Mouse (Mus musculus) hindbrain, embryonic 14.5 days (tissue): Measurements from ENCODE around the gene Cbfa2t2. TPM values are rescaled to one million over a fixed set of nuclear protein-coding genes. Genes with fewer than 3 reads are reported as not detected.

Experiments used
- ATAC-seq: fragments of 200-750 bp; cut with Nextera tagmentation; 2 replicates; pipeline ENCODE4 v1.8.0; 2017; ENCODE audit warnings: moderate number of reproducible peaks, mild to moderate bottlenecking, moderate TSS enrichment, moderate library complexity; ENCODE audit not compliant: low FRiP score
- DNase-seq: peaks from one replicate; pipeline ENCODE4 v3.0.0-alpha.2; 2015; ENCODE audit warnings: low spot score
- H3K27ac ChIP-seq: fragments of 300-500 bp; sonication (generic); 2 replicates; pipeline ENCODE4 v1.5.1; 2014; ENCODE audit warnings: mild to moderate bottlenecking, moderate library complexity
- H3K27me3 ChIP-seq: fragments of 300-500 bp; sonication (generic); 2 replicates; pipeline ENCODE4 v1.6.1; 2014; ENCODE audit warnings: mild to moderate bottlenecking, low read length, mixed read lengths; ENCODE audit not compliant: control insufficient read depth, insufficient read depth
- H3K36me3 ChIP-seq: fragments of 300-500 bp; sonication (generic); replicated peaks from 2 replicates; pipeline ENCODE4 v1.6.1; 2014; ENCODE audit not compliant: control insufficient read depth, insufficient read depth
- H3K4me1 ChIP-seq: fragments of 300-500 bp; sonication (generic); replicated peaks from 2 replicates; pipeline ENCODE4 v1.6.1; 2014; ENCODE audit warnings: antibody characterized with exemption, low read length, mixed read lengths; ENCODE audit not compliant: control insufficient read depth, insufficient read depth
- H3K4me2 ChIP-seq: fragments of 300-500 bp; sonication (generic); replicated peaks from 2 replicates; pipeline ENCODE4 v1.6.1; 2014; ENCODE audit warnings: mild to moderate bottlenecking, moderate library complexity
- H3K4me3 ChIP-seq: fragments of 300-500 bp; sonication (generic); replicated peaks from 2 replicates; pipeline ENCODE4 v1.5.1; 2014; ENCODE audit warnings: mild to moderate bottlenecking, low read length
- H3K9ac ChIP-seq: fragments of 300-500 bp; sonication (generic); 2 replicates; pipeline ENCODE4 v1.6.1; 2014
- H3K9me3 ChIP-seq: fragments of 300-500 bp; sonication (generic); 2 replicates; pipeline ENCODE4 v1.6.1; 2016; ENCODE audit warnings: low read length; ENCODE audit not compliant: control insufficient read depth
- WGBS: fragments of 180-500 bp; shearing (Covaris S2); extraction: QIAGEN DNeasy Blood & Tissue Kit; methylation state at CpG from one replicate; pipeline ENCODE4 v1.1.7; 2014; 5-methylcytosine and 5-hydroxymethylcytosine counted together
- polyA plus RNA-seq: library from polyadenylated mRNA; unstranded; fragments of >200 nt; fragmentation: Nextera tagmentation; extraction: Ambion mirVana; gene quantifications from 2 replicates; pipeline ENCODE4 v1.2.1, GENCODE M21; 2014

Gene Cbfa2t2
- polyA plus RNA-seq, 1 experiment from 2014 or later: 48.0 TPM

GRCm38 (mm10) chr2:154572996-154573395 lies 136.7 kb downstream of the Cbfa2t2 start:
- Histone ChIP-seq H3K4me3 (no peak overlapping the region), H3K27me3 (no peaks in the 10 kb centered on the region), H3K4me1 (peaks cover 11% of the 10 kb centered on the region), H3K36me3 (no peaks in the 10 kb centered on the region), H3K9ac (no peak overlapping the region), H3K27ac (no peak overlapping the region), H3K9me3 (no peaks in the 10 kb centered on the region), H3K4me2 (no peak overlapping the region)
- ATAC-seq (no peak), DNase-seq (no peak)
- WGBS: 78% methylated on average over 3 of the region's 3 CpGs

- ATAC-seq: no peak
- no peak for DNase-seq
- WGBS: 17% methylated on average over 7 of the region's 7 CpGs
- Histone ChIP-seq H3K4me1 (peaks cover 11% of the 10 kb centered on the region), H3K9me3 (no peaks in the 10 kb centered on the region), H3K4me2 (no peak overlapping the region), H3K9ac (no peak overlapping the region), H3K27me3 (no peaks in the 10 kb centered on the region), H3K27ac (no peak overlapping the region), H3K4me3 (no peak overlapping the region), H3K36me3 (no peaks in the 10 kb centered on the region)
These were observed 138.0 kb downstream of the Cbfa2t2 start for GRCm38 (mm10) chr2:154574271-154574670.

GRCm38 (mm10) chr2:154576876-154577743 lies 140.8 kb downstream of the Cbfa2t2 start:
- Histone ChIP-seq H3K4me1 (peaks cover 11% of the 10 kb centered on the region), H3K9ac (peak overlapping the region; percentile 24; the same call in 1 of the 2 replicates), H3K36me3 (no peaks in the 10 kb centered on the region), H3K27ac (peak overlapping the region; percentile 43), H3K4me2 (no peak overlapping the region), H3K27me3 (no peaks in the 10 kb centered on the region), H3K4me3 (no peak overlapping the region), H3K9me3 (no peaks in the 10 kb centered on the region)
- ATAC-seq (peak; percentile 40; the same call in 1 of the 2 replicates), DNase-seq (no peak)
- 17% methylated on average over 12 of the region's 12 CpGs for WGBS

GRCm38 (mm10) chr2:154577744-154578067 lies 141.4 kb downstream of the Cbfa2t2 start:
- H3K27me3 ChIP-seq: no peaks in the 10 kb centered on the region
- 40% methylated on average over 6 of the region's 6 CpGs for WGBS
- DNase-seq: no peak
- peak overlapping the region; percentile 24; the same call in 1 of the 2 replicates for H3K9ac ChIP-seq
- no peaks in the 10 kb centered on the region for H3K9me3 ChIP-seq
- H3K4me3 ChIP-seq: no peak overlapping the region
- H3K4me1 ChIP-seq: peaks cover 11% of the 10 kb centered on the region
- ATAC-seq: 0 out of 2 replicates have a peak, but pooled peaks have one; percentile 24
- H3K27ac ChIP-seq: peak overlapping the region; percentile 43; the same call in 1 of the 2 replicates
- no peaks in the 10 kb centered on the region for H3K36me3 ChIP-seq
- H3K4me2 ChIP-seq: no peak overlapping the region

GRCm38 (mm10) chr2:154580586-154580985 lies 144.3 kb downstream of the Cbfa2t2 start:
- Histone ChIP-seq H3K4me1 (peaks cover 26% of the 10 kb centered on the region), H3K4me3 (no peak overlapping the region), H3K27me3 (no peaks in the 10 kb centered on the region), H3K9me3 (no peaks in the 10 kb centered on the region), H3K4me2 (no peak overlapping the region), H3K27ac (no peak overlapping the region), H3K9ac (no peak overlapping the region), H3K36me3 (no peaks in the 10 kb centered on the region)
- DNase-seq (no peak), ATAC-seq (no peak)
- WGBS: 76% methylated on average over 8 of the region's 8 CpGs

GRCm38 (mm10) chr2:154581421-154581820 lies 145.1 kb downstream of the Cbfa2t2 start:
- peaks cover 26% of the 10 kb centered on the region for H3K4me1 ChIP-seq
- H3K27ac ChIP-seq: no peak overlapping the region
- no peak overlapping the region for H3K9ac ChIP-seq
- no peaks in the 10 kb centered on the region for H3K27me3 ChIP-seq
- H3K9me3 ChIP-seq: no peaks in the 10 kb centered on the region
- no peak overlapping the region for H3K4me3 ChIP-seq
- DNase-seq: no peak
- H3K4me2 ChIP-seq: no peak overlapping the region
- no peaks in the 10 kb centered on the region for H3K36me3 ChIP-seq
- no peak for ATAC-seq
- WGBS: 97% methylated on average over 1 of the region's 1 CpGs

GRCm38 (mm10) chr2:154583906-154584872 lies 147.9 kb downstream of the Cbfa2t2 start:
- peaks cover 15% of the 10 kb centered on the region for H3K4me1 ChIP-seq
- H3K9ac ChIP-seq: no peak overlapping the region
- no peaks in the 10 kb centered on the region for H3K27me3 ChIP-seq
- WGBS: 37% methylated on average over 15 of the region's 15 CpGs
- H3K4me3 ChIP-seq: no peak overlapping the region
- no peak overlapping the region for H3K4me2 ChIP-seq
- no peaks in the 10 kb centered on the region for H3K9me3 ChIP-seq
- ATAC-seq: peak; percentile 79
- peak; percentile 54 for DNase-seq
- no peaks in the 10 kb centered on the region; the same call in 1 of the 2 replicates for H3K36me3 ChIP-seq
- H3K27ac ChIP-seq: peak overlapping the region; percentile 40; the same call in 1 of the 2 replicates

- no peak for ATAC-seq
- DNase-seq: no peak
- H3K36me3 ChIP-seq: no peaks in the 10 kb centered on the region; the same call in 1 of the 2 replicates
- H3K27ac ChIP-seq: peak overlapping the region; percentile 40; the same call in 1 of the 2 replicates
- no peak overlapping the region for H3K4me2 ChIP-seq
- no peaks in the 10 kb centered on the region for H3K27me3 ChIP-seq
- H3K9me3 ChIP-seq: no peaks in the 10 kb centered on the region
- no peak overlapping the region for H3K9ac ChIP-seq
- peaks cover 15% of the 10 kb centered on the region for H3K4me1 ChIP-seq
- H3K4me3 ChIP-seq: no peak overlapping the region
- WGBS: 54% methylated on average over 17 of the region's 17 CpGs
These were observed 148.8 kb downstream of the Cbfa2t2 start for GRCm38 (mm10) chr2:154584931-154585601.
